Mouse (Mus musculus) spleen, adult 18-20 months (tissue): ENCODE measurements around the gene Pdgfb.

ENCODE experiments used
- DNase-seq, 2 experiments: peaks; one replicate each; pipeline ENCODE4 v3.0.0; 2022; ENCODE audit warnings: mixed read lengths in 2 of 2

Pdgfb gene

DNA sequence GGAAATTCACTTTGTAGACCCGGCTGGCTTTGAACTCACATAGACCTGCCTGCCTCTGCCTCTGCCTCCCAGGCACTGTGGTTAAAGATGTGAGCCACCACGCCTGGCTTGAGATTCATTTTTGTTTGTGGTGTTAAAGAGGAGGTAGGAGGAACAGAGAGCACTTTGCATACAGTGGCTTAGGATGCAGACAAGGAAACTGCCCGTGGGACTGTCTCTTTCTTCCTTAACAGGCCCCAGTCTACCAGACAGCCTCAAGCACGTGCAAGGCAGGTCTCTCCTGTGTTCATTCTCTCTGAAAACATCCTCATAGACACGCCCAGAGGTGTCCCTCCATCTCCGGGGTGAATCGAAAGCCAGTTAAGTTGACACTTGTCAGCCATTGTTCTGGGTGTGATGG is 19.6 kb upstream of the Pdgfb start:
- DNase-seq: no peak

GRCm38 (mm10) chr15:80031133-80031532 is 16.4 kb upstream of the Pdgfb start:
- no peak for DNase-seq

GRCm38 (mm10) chr15:80030399-80030798 is 15.6 kb upstream of the Pdgfb start:
- no peak for DNase-seq

GRCm38 (mm10) chr15:80028862-80029261 is 14.1 kb upstream of the Pdgfb start:
- no peak for DNase-seq

DNA sequence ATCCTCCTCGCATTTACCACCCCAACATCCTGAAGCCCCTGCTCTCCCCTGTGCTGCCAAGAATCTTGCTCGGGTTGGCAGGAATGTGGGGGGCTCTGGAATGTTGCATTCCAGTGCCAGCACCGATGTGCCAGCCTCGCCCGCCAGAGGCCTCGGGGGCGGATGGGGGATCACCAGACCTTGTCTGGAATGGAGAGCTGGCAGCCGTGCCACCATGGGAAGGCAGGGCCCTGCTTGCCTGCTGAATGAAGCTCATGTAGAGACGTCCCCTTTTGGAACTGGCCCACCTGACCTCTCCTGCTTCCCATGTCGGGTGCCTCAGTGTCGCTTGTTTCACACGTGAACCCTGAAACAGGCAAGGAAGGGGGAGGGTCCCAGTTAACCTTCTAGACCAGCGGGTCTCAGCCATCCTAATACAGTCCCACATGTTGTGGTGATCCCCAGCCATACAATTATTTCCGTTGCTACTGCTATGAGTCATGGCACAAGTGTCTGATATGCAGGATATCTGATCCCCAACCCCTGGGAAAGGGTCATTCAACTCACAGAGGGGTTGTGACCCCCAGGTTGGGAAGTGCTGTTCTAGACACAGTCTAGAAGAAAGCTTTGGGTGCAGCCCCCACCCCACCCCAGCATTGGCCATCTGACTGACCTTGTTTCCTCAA is 12.0 kb upstream of the Pdgfb start:
- DNase-seq: no peak

- no peak for DNase-seq
Measured at GRCm38 (mm10) chr15:80026061-80026460, 11.3 kb upstream of the Pdgfb start.

DNA sequence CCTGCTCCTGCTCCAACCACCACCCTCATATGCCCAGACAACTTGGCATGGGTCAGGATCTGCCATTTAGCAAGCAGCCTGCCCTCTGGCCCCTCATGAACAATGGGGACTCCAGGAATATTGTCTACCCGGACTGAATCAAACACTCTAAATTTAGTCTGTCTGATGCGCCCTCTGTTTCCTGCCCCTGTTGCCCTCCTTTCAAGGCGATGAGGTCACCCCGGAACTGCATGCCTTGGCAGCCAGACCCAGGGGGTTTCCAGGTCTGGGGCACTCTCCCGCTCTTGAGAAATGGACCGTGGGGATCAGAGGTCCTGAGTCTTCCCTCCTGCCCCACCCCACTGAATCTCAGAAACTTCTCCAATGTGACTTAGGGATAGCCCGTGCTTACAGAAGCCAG is 10.8 kb upstream of the Pdgfb start:
- DNase-seq: no peak

- DNase-seq: no peak
Measured at GRCm38 (mm10) chr15:80024331-80025313, 9.8 kb upstream of the Pdgfb start.

- DNase-seq: no peak
Measured at GRCm38 (mm10) chr15:80020516-80020915, 5.7 kb upstream of the Pdgfb start.

DNA sequence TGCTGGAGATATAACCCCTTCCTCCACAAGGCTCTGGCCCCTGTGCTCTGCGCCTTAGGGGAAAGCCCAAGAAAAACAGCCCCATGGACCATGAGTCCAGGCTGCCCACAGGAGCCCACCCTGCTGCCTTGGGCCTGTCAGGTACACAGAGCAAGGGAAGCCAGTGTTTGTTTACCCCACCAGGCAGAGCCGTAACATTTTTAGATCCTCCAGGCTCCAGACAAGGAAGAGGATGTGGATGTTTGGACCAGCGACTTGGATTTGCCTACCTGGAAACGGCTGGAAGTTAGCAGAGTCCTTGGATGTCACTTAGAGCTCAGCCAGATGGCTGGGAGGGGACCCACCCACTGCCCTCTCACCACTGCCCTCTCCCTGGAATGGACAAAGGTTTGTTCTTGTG is 4.8 kb upstream of the Pdgfb start:
- DNase-seq: no peak

DNA sequence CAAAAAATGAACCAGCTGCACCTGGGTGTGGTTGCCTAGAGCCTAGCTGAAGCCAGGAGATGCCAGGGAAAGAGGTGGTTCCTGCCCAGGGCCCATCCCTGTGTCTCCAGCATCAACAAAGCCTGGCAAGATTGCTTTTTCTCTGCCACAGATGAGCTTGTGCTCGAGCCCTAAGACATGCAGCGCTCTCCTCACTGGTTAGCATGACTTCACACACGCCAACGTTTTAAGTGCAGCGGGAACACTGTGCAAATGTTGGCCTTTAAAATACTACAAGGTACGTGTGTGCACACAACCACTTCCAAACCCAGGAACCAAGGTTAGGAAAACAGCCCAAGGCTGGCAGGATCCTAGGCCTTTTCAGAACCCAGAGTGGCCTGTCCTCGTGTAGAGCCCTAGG is 4.4 kb upstream of the Pdgfb start:
- no peak for DNase-seq

DNA sequence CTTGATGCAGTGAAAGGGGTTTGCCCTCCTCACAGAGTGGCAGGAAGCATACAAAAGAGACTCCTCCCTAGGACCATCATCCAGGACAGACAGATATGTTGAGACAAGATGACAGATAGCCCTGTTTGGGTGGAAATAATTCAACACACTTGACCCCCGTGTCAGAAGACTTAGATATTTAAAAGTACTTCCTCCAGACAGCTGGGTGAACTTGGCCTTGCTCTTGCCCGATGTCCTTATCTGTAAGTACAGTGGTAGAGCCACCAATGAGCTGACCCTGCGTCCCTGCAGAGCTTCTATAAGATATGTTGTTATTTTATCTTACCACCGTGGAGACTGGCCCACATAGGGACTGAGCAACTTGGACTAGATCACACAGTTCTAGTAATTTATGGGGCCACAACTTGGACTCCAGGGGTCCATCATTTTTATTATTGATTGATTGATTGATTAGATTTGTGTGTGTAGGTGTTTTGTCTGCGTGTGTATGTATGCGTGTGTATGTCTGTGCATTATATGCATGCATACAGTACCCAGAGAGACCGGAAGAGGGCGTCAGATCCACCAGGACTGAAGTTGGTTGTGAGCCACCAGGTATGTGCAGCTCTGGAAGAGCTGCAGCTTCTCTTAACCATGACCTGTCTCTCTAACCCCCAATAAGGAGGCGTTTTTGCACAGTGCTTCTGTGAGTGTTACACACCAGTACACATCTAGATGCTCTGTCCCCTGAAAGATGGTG is 2.0 kb upstream of the Pdgfb start:
- DNase-seq: no peak

GRCm38 (mm10) chr15:80015211-80015952 is 605 bp upstream of the Pdgfb start:
- DNase-seq: no peak

- no peak for DNase-seq
Measured at GRCm38 (mm10) chr15:80014031-80014320, 801 bp downstream of the Pdgfb start.

- no peak for DNase-seq
Measured at GRCm38 (mm10) chr15:80013256-80014030, 1.3 kb downstream of the Pdgfb start.

DNA sequence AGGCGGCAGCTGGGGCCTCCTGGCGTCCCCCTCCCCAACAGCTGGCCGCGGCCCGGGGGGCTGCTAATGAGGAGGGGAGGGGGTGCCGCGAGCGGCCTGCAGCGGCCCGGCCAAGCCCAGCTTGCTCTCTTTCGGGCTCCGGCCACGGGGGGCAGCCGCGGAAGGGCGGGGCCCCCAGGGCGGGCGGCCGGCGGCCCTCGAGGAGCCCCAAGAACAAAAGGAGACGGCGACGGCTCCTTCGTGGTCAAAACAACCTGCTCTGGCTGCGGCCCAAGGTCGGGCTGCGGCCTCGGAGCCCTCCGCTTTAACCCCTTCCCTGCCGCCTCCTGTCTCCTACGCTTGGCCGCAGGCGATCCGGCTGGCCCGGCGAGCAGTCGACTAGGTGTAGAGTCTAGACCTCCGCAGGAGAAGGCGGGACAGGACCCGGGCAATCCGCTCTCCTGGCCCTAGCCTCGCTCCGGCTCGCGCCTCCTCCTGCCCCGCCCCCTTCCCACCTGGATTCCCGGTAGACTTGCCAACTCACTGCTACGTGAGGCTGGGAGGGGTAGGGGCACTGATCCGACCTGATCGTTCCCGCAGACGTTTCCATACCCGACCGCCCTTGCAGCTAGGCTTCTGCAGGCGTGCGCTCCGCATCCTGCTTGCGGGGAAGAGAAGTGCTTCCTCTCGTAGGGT is 2.1 kb downstream of the Pdgfb start:
- no peak for DNase-seq

GRCm38 (mm10) chr15:80011778-80012526 is 2.8 kb downstream of the Pdgfb start:
- no peak for DNase-seq

DNA sequence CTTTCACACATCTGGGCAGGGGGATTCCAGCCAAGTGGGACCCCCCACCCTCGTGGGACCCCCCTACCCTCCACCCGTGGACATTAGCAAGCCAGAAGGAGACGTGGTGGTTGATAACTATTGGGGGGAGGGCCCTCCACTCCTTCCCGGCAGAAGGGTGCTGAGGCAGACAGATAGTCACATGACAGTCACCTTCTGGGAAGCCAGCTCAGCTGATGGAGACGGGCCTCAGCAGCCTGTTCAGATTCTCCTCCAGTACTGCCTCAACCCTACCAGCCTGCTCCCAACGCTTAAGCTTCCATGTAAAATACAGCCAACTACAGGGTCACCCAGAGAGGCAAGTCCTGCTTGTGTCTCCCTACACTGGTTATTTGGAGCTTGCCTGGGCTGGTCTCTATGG is 3.6 kb downstream of the Pdgfb start:
- no peak for DNase-seq

GRCm38 (mm10) chr15:80010182-80010558 is 4.6 kb downstream of the Pdgfb start:
- no peak for DNase-seq

GRCm38 (mm10) chr15:80009421-80010181 is 5.2 kb downstream of the Pdgfb start:
- DNase-seq: no peak
